Mouse (Mus musculus) stomach, postnatal 0 days (tissue): Measurements from ENCODE around the gene Mycn. TPM values are rescaled to one million over a fixed set of nuclear protein-coding genes. Genes with fewer than 3 reads are reported as not detected.

Experiments used
- ATAC-seq: fragments of 200-750 bp; cut with Nextera tagmentation; 2 replicates; pipeline ENCODE4 v1.8.0; 2017; ENCODE audit not compliant: low FRiP score, low TSS enrichment
- DNase-seq: peaks from one replicate; pipeline ENCODE4 v3.0.0-alpha.2; 2016; ENCODE audit warnings: low spot score
- H3K27ac ChIP-seq: fragments of 300-500 bp; sonication (generic); replicated peaks from 2 replicates; pipeline ENCODE4 v1.5.1; 2014; ENCODE audit warnings: mild to moderate bottlenecking, control low read depth
- H3K27me3 ChIP-seq: fragments of 300-500 bp; sonication (generic); 2 replicates; pipeline ENCODE4 v1.6.1; 2014; ENCODE audit warnings: low read length; ENCODE audit not compliant: control insufficient read depth, insufficient read depth
- H3K36me3 ChIP-seq: fragments of 300-500 bp; sonication (generic); 2 replicates; pipeline ENCODE4 v1.6.1; 2014; ENCODE audit warnings: low read length, mixed read lengths; ENCODE audit not compliant: control insufficient read depth, insufficient read depth
- H3K4me1 ChIP-seq: fragments of 300-500 bp; sonication (generic); replicated peaks from 2 replicates; pipeline ENCODE4 v1.6.1; 2014; ENCODE audit warnings: antibody characterized with exemption; ENCODE audit not compliant: control insufficient read depth, insufficient read depth
- H3K4me2 ChIP-seq: fragments of 300-500 bp; sonication (generic); replicated peaks from 2 replicates; pipeline ENCODE4 v1.6.1; 2014; ENCODE audit warnings: low read depth, mild to moderate bottlenecking, control low read depth, moderate library complexity
- H3K4me3 ChIP-seq: fragments of 300-500 bp; sonication (generic); 2 replicates; pipeline ENCODE4 v1.5.1; 2014; ENCODE audit warnings: low read depth, low read length, control low read depth
- H3K9ac ChIP-seq: fragments of 300-500 bp; sonication (generic); 2 replicates; pipeline ENCODE4 v1.6.1; 2014; ENCODE audit warnings: mild to moderate bottlenecking, low read length, control low read depth, mixed read lengths
- H3K9me3 ChIP-seq: fragments of 300-500 bp; sonication (generic); 2 replicates; pipeline ENCODE4 v1.6.1; 2016; ENCODE audit warnings: low read length; ENCODE audit not compliant: control insufficient read depth
- CTCF ChIP-seq: IDR thresholded peaks from 2 replicates; pipeline ENCODE4 v1.5.1; 2016; ENCODE audit warnings: antibody characterized with exemption, low read depth, mild to moderate bottlenecking, moderate library complexity
- EP300 ChIP-seq: optimal IDR thresholded peaks from 2 replicates; pipeline ENCODE3; 2016; ENCODE audit warnings: antibody characterized with exemption
- WGBS: fragments of 180-500 bp; shearing (Covaris S2); extraction: QIAGEN DNeasy Blood & Tissue Kit; methylation state at CpG from one replicate; pipeline ENCODE4 v1.1.7; 2014; 5-methylcytosine and 5-hydroxymethylcytosine counted together
- polyA plus RNA-seq: library from polyadenylated mRNA; unstranded; fragments of >200 nt; fragmentation: Nextera tagmentation; extraction: Ambion mirVana; gene quantifications from 2 replicates; pipeline ENCODE4 v1.2.1, GENCODE M21; 2015

The Mycn gene
- polyA plus RNA-seq, result 14.0 TPM in 2 replicates

- peak; percentile 86 for DNase-seq
- Histone ChIP-seq H3K4me1 (no peaks in the 10 kb centered on the region; the same call in none of the 2 replicates), H3K9me3 (no peaks in the 10 kb centered on the region), H3K27ac (peak within 1 kb of the TSS; percentile 63), H3K27me3 (no peaks in the 10 kb centered on the region), H3K36me3 (no peaks in the 10 kb centered on the region), H3K4me3 (peak within 1 kb of the TSS; percentile 68), H3K4me2 (peak within 1 kb of the TSS; percentile 97), H3K9ac (peak within 1 kb of the TSS; percentile 65)
- no peak for TF ChIP-seq CTCF
- TF ChIP-seq EP300, result no peak
- under 1% methylated on average over 36 of the region's 38 CpGs for WGBS
- peak; percentile 55 for ATAC-seq
Measured at GRCm38 (mm10) chr12:12941661-12942363, at the start of gene Mycn. TSS of gene Mycn (minus strand) at chr12:12941914.

GRCm38 (mm10) chr12:12987376-12987775, 45.7 kb upstream of the Mycn start:
- Histone ChIP-seq H3K27ac (no peak overlapping the region), H3K4me1 (no peaks in the 10 kb centered on the region), H3K36me3 (no peaks in the 10 kb centered on the region), H3K9ac (no peak overlapping the region), H3K9me3 (no peaks in the 10 kb centered on the region), H3K4me2 (no peak overlapping the region), H3K4me3 (no peak overlapping the region), H3K27me3 (no peaks in the 10 kb centered on the region)
- no peak for DNase-seq
- 92% methylated on average over 8 of the region's 8 CpGs for WGBS
- TF ChIP-seq EP300 (no peak), CTCF (no peak)
- no peak for ATAC-seq

- ATAC-seq (no peak), DNase-seq (no peak)
- no peaks in the 10 kb centered on the region for H3K9me3 ChIP-seq
- WGBS, result 78% methylated on average over 20 of the region's 20 CpGs
- no peaks in the 10 kb centered on the region for H3K4me1 ChIP-seq
- H3K4me2 ChIP-seq, result no peak overlapping the region
- no peaks in the 10 kb centered on the region for H3K27me3 ChIP-seq
- H3K36me3 ChIP-seq, result no peaks in the 10 kb centered on the region
- no peak overlapping the region for H3K9ac ChIP-seq
- no peak overlapping the region for H3K27ac ChIP-seq
- no peak overlapping the region for H3K4me3 ChIP-seq
- TF ChIP-seq EP300 (no peak), CTCF (no peak)
Measured at GRCm38 (mm10) chr12:12986612-12987206, 45.0 kb upstream of the Mycn start.

- H3K36me3 ChIP-seq, result no peaks in the 10 kb centered on the region
- H3K27me3 ChIP-seq, result no peaks in the 10 kb centered on the region
- no peak overlapping the region for H3K9ac ChIP-seq
- H3K4me3 ChIP-seq, result no peak overlapping the region
- H3K4me2 ChIP-seq, result no peak overlapping the region
- DNase-seq, result no peak
- no peak for ATAC-seq
- no peak overlapping the region for H3K27ac ChIP-seq
- no peaks in the 10 kb centered on the region for H3K4me1 ChIP-seq
- TF ChIP-seq EP300, result no peak
- no peak for TF ChIP-seq CTCF
- H3K9me3 ChIP-seq, result no peaks in the 10 kb centered on the region
- WGBS, result 52% methylated on average over 1 of the region's 1 CpGs
Measured at GRCm38 (mm10) chr12:12983032-12983431, 41.3 kb upstream of the Mycn start.

GRCm38 (mm10) chr12:12975397-12975796, 33.7 kb upstream of the Mycn start:
- no peaks in the 10 kb centered on the region for H3K9me3 ChIP-seq
- no peaks in the 10 kb centered on the region for H3K27me3 ChIP-seq
- H3K27ac ChIP-seq, result no peak overlapping the region
- no peaks in the 10 kb centered on the region for H3K36me3 ChIP-seq
- no peak for ATAC-seq
- no peaks in the 10 kb centered on the region for H3K4me1 ChIP-seq
- no peak overlapping the region for H3K4me3 ChIP-seq
- no peak for TF ChIP-seq EP300
- no peak for TF ChIP-seq CTCF
- no peak for DNase-seq
- no peak overlapping the region for H3K9ac ChIP-seq
- WGBS, result 73% methylated on average over 1 of the region's 1 CpGs
- H3K4me2 ChIP-seq, result no peak overlapping the region

- Histone ChIP-seq H3K4me1 (no peaks in the 10 kb centered on the region), H3K4me2 (no peak overlapping the region), H3K9me3 (no peaks in the 10 kb centered on the region), H3K27me3 (no peaks in the 10 kb centered on the region), H3K9ac (no peak overlapping the region), H3K36me3 (no peaks in the 10 kb centered on the region), H3K4me3 (no peak overlapping the region), H3K27ac (no peak overlapping the region)
- WGBS, result 39% methylated on average over 8 of the region's 8 CpGs
- TF ChIP-seq EP300 (no peak), CTCF (no peak)
- no peak for ATAC-seq
- DNase-seq, result no peak
Measured at GRCm38 (mm10) chr12:12972756-12973435, 31.2 kb upstream of the Mycn start.
